Mouse (Mus musculus): ENCODE measurements at regions not wholly inside any gene's neighbourhood (a gene's known extent, or its start where the extent isn't known, plus 50 kb on each side); places are given as distances from the start of the nearest gene placed in this dataset.

GRCm38 (mm10) chr3:18641688-18642087 is 693.5 kb downstream of the Cypt12 start:
- TF ChIP-seq POLR2A (IDR thresholded peaks at IDR 0.05; ENCODE audit: low read depth, low read length) (no peak), CTCF (IDR thresholded peaks at IDR 0.05; ENCODE audit: extremely low read depth, insufficient read depth, insufficient read length, insufficient replicate concordance) (no peak)

All from spleen, adult 2 months (tissue).